In genomic region chr4:150566193-150566592, GRCm38 (mm10) we compare ENCODE assay signal across 8 mouse cellular contexts.
DNase-seq lines count a peak whose midpoint lies in the region; ATAC-seq and TF ChIP-seq lines count a peak whose summit lies in the region.

No protein-coding gene starts in this region.

- no peak overlapping the region for H3K4me2 ChIP-seq in liver, postnatal 0 days (ENCODE audit: low read depth, low read length)

- no peak overlapping the region for H3K9ac ChIP-seq in liver, postnatal 0 days (replicated peaks)

- no peaks in the 10 kb centered on the region for H3K9me3 ChIP-seq in liver, postnatal 0 days (ENCODE audit: low read length)

- H3K4me3 ChIP-seq in bone marrow, adult 2 months (replicated peaks; ENCODE audit: control insufficient read depth, low read depth, low read length) = no peak overlapping the region
- H3K4me3 ChIP-seq in liver, postnatal 0 days (ENCODE audit: low read depth, low read length) = no peak overlapping the region

- no peak for TF ChIP-seq POLR2A in bone marrow, adult 2 months (IDR thresholded peaks at IDR 0.05; ENCODE audit: borderline replicate concordance, control insufficient read depth, low read depth, low read length)

- H3K27me3 ChIP-seq in liver, postnatal 0 days (ENCODE audit: insufficient read depth, low read length) = no peaks in the 10 kb centered on the region
- H3K27me3 ChIP-seq in splenic B cell, adult 2 months (ENCODE audit: control insufficient read depth, insufficient read depth, low read length, poor library complexity, severe bottlenecking) = no peaks in the 10 kb centered on the region

- ATAC-seq in liver, postnatal 0 days = peak; percentile 32

- 3% methylated on average over 6 of the region's 6 CpGs for WGBS in bone marrow, adult 2 months
- WGBS in liver, postnatal 0 days (ENCODE audit: insufficient replicate concordance) = 37% methylated on average over 6 of the region's 6 CpGs

- peak; percentile 47 for DNase-seq in layer of hippocampus, adult 11-12 months (ENCODE audit: low spot score)
- DNase-seq in layer of hippocampus, postnatal 36 days = no peak
- peak; percentile 62 for DNase-seq in liver, postnatal 0 days
- DNase-seq in splenic B cell, adult 2 months (ENCODE audit: low read depth, low spot score) = peak; percentile 93
- DNase-seq in adrenal gland, postnatal 25 days = no peak
- no peak for DNase-seq in cerebellum, adult 9-11 months
- DNase-seq in ovary, postnatal 36 days (ENCODE audit: low spot score) = no peak

- TF ChIP-seq CTCF in bone marrow, adult 2 months (IDR thresholded peaks at IDR 0.05; ENCODE audit: control insufficient read depth, insufficient read depth, low read length) = no peak
- no peak for TF ChIP-seq CTCF in liver, postnatal 0 days (IDR thresholded peaks at IDR 0.05; ENCODE audit: low read depth)

- peak overlapping the region; percentile 55; the same call in 1 of the 2 replicates for H3K27ac ChIP-seq in bone marrow, adult 2 months (ENCODE audit: control insufficient read depth, insufficient read depth, low read depth, low read length, poor library complexity)
- H3K27ac ChIP-seq in liver, postnatal 0 days (ENCODE audit: low read depth) = peak overlapping the region; percentile 66

- H3K36me3 ChIP-seq in liver, postnatal 0 days (replicated peaks; ENCODE audit: insufficient read depth, low read length) = no peaks in the 10 kb centered on the region; the same call in 1 of the 2 replicates
- H3K36me3 ChIP-seq in splenic B cell, adult 2 months (ENCODE audit: control insufficient read depth, insufficient read depth, low read length, poor library complexity, severe bottlenecking) = peaks cover 1% of the 10 kb centered on the region; the same call in 1 of the 2 replicates

- TF ChIP-seq EP300 in liver, postnatal 0 days (IDR thresholded peaks at IDR 0.05; ENCODE audit: low read depth) = peak; percentile 44; the same call in 1 of the 2 replicates

- peaks cover 4% of the 10 kb centered on the region for H3K4me1 ChIP-seq in bone marrow, adult 2 months (ENCODE audit: control insufficient read depth, insufficient read depth, low read length)
- peaks cover 53% of the 10 kb centered on the region for H3K4me1 ChIP-seq in liver, postnatal 0 days (ENCODE audit: insufficient read depth)

Comparison
In these comparisons a context has a peak if more than half of its experiments do, and no peak if none do; other contexts are left out.
1. DNase-seq: peak in layer of hippocampus, adult 11-12 months (single experiment), liver, postnatal 0 days (single experiment) and splenic B cell, adult 2 months (single experiment); none in layer of hippocampus, postnatal 36 days (0 of 2), adrenal gland, postnatal 25 days (single experiment), cerebellum, adult 9-11 months (single experiment) and ovary, postnatal 36 days (single experiment).